Mouse (Mus musculus) B cell, adult 67 days (primary cell): ENCODE results near the gene Xrn1. TPM values are rescaled to one million over a fixed set of nuclear protein-coding genes. Genes with fewer than 3 reads are reported as not detected.

ENCODE experiments used
- total RNA-seq, 2 experiments: library from RNA; stranded (reverse); gene quantifications; 4 replicates each; pipeline ENCODE4 v1.2.4; 2023

Gene Xrn1
- total RNA-seq: 10 to 100 TPM; 54.6 to 56.0 TPM

GRCm38 (mm10) chr9:95954585-95955461 lies at the start of gene Xrn1:
Gene Xrn1, plus strand, starts transcription at chr9:95954760.

Other genes starting within 250 kb of the Xrn1 start
- gene Trpc1, start 204.4 kb upstream of the Xrn1 start, total RNA-seq: under 1 TPM in 1 of 2 experiments, not detected in 1; 0.44 TPM
- 1 to 10 TPM in 1 of 2 experiments, under 1 TPM in 1; 0.70 to 1.8 TPM for gene Pls1, start 109.4 kb upstream of the Xrn1 start, total RNA-seq
- gene Atr, start 97.2 kb upstream of the Xrn1 start, total RNA-seq: 10 to 100 TPM; 36.3 to 42.7 TPM
- 1 to 10 TPM; 7.5 TPM for gene Gk5, start 164.6 kb downstream of the Xrn1 start, total RNA-seq
- 10 to 100 TPM; 15.8 to 17.5 TPM for gene Tfdp2, start 241.5 kb downstream of the Xrn1 start, total RNA-seq